Mouse (Mus musculus) liver, embryonic 16.5 days (tissue): ENCODE data around the gene Olfr1360. TPM values are rescaled to one million over a fixed set of nuclear protein-coding genes. Genes with fewer than 3 reads are reported as not detected.
"Not testable (repeated sequence)": the region's sequence is repeated elsewhere in the genome, so short reads cannot be mapped to it uniquely, and the experiment has no call there.

Experiments used
- ATAC-seq: fragments of 200-750 bp; cut with Nextera tagmentation; 2 replicates; pipeline ENCODE4 v1.8.0; 2017; ENCODE audit warnings: low read depth, mild to moderate bottlenecking, moderate number of reproducible peaks, moderate library complexity
- H3K27ac ChIP-seq: fragments of 300-500 bp; sonication (generic); 2 replicates; pipeline ENCODE4 v1.5.1; 2014; ENCODE audit warnings: mild to moderate bottlenecking, low read length
- H3K27me3 ChIP-seq: fragments of 300-500 bp; sonication (generic); 2 replicates; pipeline ENCODE4 v1.6.1; 2014; ENCODE audit warnings: low read depth, low read length, mixed read lengths; ENCODE audit not compliant: control insufficient read depth, insufficient read depth
- H3K36me3 ChIP-seq: fragments of 300-500 bp; sonication (generic); 2 replicates; pipeline ENCODE4 v1.6.1; 2014; ENCODE audit warnings: mild to moderate bottlenecking; ENCODE audit not compliant: control insufficient read depth, insufficient read depth
- H3K4me1 ChIP-seq: fragments of 300-500 bp; sonication (generic); 2 replicates; pipeline ENCODE4 v1.6.1; 2014; ENCODE audit warnings: low read depth, low read length, mixed read lengths; ENCODE audit not compliant: control insufficient read depth
- H3K4me2 ChIP-seq: fragments of 300-500 bp; sonication (generic); 2 replicates; pipeline ENCODE4 v1.6.1; 2014; ENCODE audit warnings: low read depth, low read length, mixed read lengths
- H3K4me3 ChIP-seq: fragments of 300-500 bp; sonication (generic); 2 replicates; pipeline ENCODE4 v1.5.1; 2014; ENCODE audit warnings: low read depth, mild to moderate bottlenecking, low read length
- H3K9ac ChIP-seq: fragments of 300-500 bp; sonication (generic); 2 replicates; pipeline ENCODE4 v1.6.1; 2014; ENCODE audit warnings: low read depth, low read length
- H3K9me3 ChIP-seq: fragments of 300-500 bp; sonication (generic); replicated peaks from 2 replicates; pipeline ENCODE4 v1.6.1; 2016; ENCODE audit warnings: low read length; ENCODE audit not compliant: control insufficient read depth
- WGBS: fragments of 180-500 bp; shearing (Covaris S2); extraction: QIAGEN DNeasy Blood & Tissue Kit; methylation state at CpG from one replicate; pipeline ENCODE4 v1.1.7; 2014; ENCODE audit not compliant: insufficient replicate concordance; 5-methylcytosine and 5-hydroxymethylcytosine counted together
- polyA plus RNA-seq: library from polyadenylated mRNA; unstranded; fragments of >200 nt; fragmentation: Nextera tagmentation; extraction: Ambion mirVana; gene quantifications from 2 replicates; pipeline ENCODE4 v1.2.1, GENCODE M21; 2015

Olfr1360 gene
- polyA plus RNA-seq, 1 experiment from 2014 or later, result not detected

GRCm38 (mm10) chr13:21716540-21717391 is 39.6 kb upstream of the Olfr1360 start:
- Histone ChIP-seq H3K4me3 (peak overlapping the region; percentile 55), H3K4me2 (peak overlapping the region; percentile 82), H3K4me1 (peaks cover 30% of the 10 kb centered on the region), H3K27ac (peak overlapping the region; percentile 97), H3K9ac (peak overlapping the region; percentile 79)
- H3K36me3 ChIP-seq, H3K9me3 ChIP-seq, H3K27me3 ChIP-seq: not testable (repeated sequence)
- WGBS, result 1% methylated on average over 9 of the region's 38 CpGs
- peak; percentile 5; the same call in 1 of the 2 replicates for ATAC-seq

GRCm38 (mm10) chr13:21715864-21716539 is 38.8 kb upstream of the Olfr1360 start, which contains the start of the genes Hist1h2bl and Hist1h2ai:
Gene Hist1h2bl, minus strand, starts transcription at chr13:21716143.
Gene Hist1h2ai, plus strand, starts transcription at chr13:21716422.
- under 1% methylated on average over 28 of the region's 50 CpGs for WGBS
- peak; percentile 82 for ATAC-seq
- H3K4me1 ChIP-seq, result peaks cover 37% of the 10 kb centered on the region
- not testable (repeated sequence) for H3K9me3 ChIP-seq, H3K27me3 ChIP-seq, H3K36me3 ChIP-seq
- peak within 1 kb of the TSS; percentile 97 for H3K27ac ChIP-seq
- H3K9ac ChIP-seq, result peak within 1 kb of the TSS; percentile 83
- H3K4me3 ChIP-seq, result peak within 1 kb of the TSS; percentile 55
- peak within 1 kb of the TSS; percentile 82 for H3K4me2 ChIP-seq

DNA sequence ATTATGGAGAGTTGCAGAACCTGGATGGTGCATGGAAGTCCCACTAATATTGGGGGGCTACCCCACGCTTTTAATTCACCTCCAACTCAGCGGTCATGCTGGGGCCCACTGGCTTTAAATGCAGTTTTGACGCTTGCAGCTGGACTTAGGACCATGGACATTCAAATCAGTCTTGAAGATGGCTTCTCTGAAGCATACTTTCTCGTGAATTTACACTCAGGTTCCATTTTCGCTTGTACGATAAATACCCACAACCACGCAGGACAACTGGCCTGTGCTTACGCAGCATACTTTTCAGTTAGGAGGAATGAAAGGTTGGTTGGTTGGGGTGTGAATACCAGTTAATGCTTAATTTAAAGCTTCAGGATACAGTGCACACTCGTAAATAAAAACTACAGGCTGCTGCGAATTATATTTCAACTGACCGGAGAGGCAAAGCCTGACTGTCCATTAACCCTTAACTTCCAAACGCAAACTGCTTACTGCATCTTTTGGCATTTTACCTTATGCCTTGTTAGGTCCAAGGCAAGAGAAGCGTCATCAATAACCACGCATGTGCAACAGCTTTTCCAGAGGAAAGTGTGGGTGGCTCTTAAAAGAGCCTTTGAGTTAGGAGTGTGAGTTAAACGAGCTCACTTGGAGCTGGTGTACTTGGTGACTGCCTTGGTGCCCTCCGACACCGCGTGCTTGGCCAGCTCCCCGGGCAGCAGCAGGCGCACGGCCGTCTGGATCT is 38.1 kb upstream of the Olfr1360 start:
- Histone ChIP-seq H3K4me3 (peak overlapping the region; percentile 55), H3K36me3 (no peaks in the 10 kb centered on the region), H3K4me1 (peaks cover 32% of the 10 kb centered on the region), H3K27me3 (no peaks in the 10 kb centered on the region), H3K27ac (peak overlapping the region; percentile 97), H3K9ac (peak overlapping the region; percentile 83), H3K4me2 (peak overlapping the region; percentile 76), H3K9me3 (no peaks in the 10 kb centered on the region)
- no peak; the same call in 1 of the 2 replicates for ATAC-seq
- under 1% methylated on average over 22 of the region's 22 CpGs for WGBS

DNA sequence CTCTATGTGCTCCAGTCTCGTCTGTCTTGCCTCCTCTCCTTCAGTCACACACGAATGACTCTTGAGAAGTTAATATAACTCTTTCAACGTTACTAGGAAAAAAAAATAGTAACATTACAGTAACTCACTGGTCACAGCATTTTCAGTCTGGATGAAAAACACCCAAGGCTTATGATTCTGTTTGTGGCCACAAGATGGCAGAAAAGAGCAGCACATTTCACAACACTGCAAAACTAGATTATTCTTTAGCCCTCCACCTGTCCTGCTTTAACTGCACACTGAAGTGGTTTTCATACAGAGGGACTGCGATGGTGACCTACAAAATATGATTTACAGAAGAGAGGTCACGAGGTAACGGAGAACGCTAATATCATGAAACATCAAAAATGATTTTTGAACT is 37.5 kb upstream of the Olfr1360 start:
- Histone ChIP-seq H3K27me3 (no peaks in the 10 kb centered on the region), H3K4me1 (peaks cover 27% of the 10 kb centered on the region), H3K36me3 (no peaks in the 10 kb centered on the region), H3K27ac (peak overlapping the region; percentile 97), H3K9me3 (no peaks in the 10 kb centered on the region), H3K4me3 (peak overlapping the region; percentile 55), H3K9ac (peak overlapping the region; percentile 83), H3K4me2 (peak overlapping the region; percentile 76)
- no peak for ATAC-seq
- WGBS, result under 1% methylated on average over 7 of the region's 7 CpGs

DNA sequence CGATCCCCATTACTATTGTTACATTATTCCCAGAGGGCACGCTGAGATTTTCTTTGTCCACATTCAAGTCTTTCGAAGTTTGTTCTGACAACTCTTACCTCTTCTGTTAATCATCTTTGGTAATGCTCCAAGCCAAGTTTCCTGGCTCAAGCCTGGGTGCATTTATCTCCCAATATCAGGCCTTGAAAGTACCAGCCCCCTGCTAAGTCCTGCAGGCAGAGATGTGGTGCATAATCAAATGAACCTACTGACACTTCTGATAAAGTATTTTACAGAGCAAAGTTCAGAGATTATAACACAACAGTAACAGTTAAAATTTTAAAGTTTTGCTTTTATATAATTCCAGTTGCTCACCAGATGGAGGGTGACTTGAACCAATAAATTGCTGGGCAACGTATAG is 34.5 kb upstream of the Olfr1360 start:
- Histone ChIP-seq H3K4me3 (peak overlapping the region; percentile 66), H3K4me2 (peak overlapping the region; percentile 90), H3K27ac (no peak overlapping the region), H3K36me3 (no peaks in the 10 kb centered on the region), H3K9ac (peak overlapping the region; percentile 69), H3K27me3 (no peaks in the 10 kb centered on the region), H3K4me1 (peaks cover 19% of the 10 kb centered on the region), H3K9me3 (no peaks in the 10 kb centered on the region)
- WGBS, result 26% methylated on average over 4 of the region's 4 CpGs
- ATAC-seq, result no peak

DNA sequence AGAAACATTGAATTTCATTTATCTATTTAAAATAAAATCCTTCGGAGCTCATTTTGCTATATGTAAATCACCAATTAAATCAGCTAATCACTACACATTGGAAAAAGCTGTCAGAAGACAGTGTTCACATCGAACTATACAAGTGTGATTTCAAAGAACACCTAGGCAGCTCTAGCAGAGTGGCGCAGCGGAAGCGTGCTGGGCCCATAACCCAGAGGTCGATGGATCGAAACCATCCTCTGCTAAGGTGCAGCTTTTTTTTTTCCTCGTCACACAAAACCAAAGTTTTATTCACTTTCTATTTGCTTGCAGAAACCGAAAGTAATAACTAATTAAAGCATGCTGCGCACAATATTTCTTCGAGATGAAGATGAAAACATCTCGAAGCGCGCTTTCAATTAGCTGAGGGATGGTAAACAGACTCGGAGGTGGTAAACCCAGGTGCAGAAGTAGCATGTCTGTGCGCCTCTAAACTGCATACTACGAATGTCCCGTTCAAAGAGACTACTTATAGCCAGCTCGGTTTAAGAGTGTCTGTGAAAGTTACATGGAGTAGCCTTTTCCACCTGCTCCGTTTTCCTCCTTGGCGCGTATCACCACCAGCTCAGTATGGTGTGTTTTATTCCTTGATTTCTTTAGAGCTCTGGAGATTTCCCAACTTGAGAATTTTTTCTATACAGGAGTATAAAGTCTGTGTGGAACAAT is 33.8 kb upstream of the Olfr1360 start:
- Histone ChIP-seq H3K27me3 (no peaks in the 10 kb centered on the region), H3K4me1 (peaks cover 19% of the 10 kb centered on the region), H3K9ac (peak overlapping the region; percentile 69), H3K36me3 (no peaks in the 10 kb centered on the region), H3K4me3 (peak overlapping the region; percentile 66), H3K4me2 (peak overlapping the region; percentile 90), H3K27ac (peak overlapping the region; percentile 15), H3K9me3 (no peaks in the 10 kb centered on the region)
- peak; percentile 68 for ATAC-seq
- WGBS, result 3% methylated on average over 22 of the region's 22 CpGs

DNA sequence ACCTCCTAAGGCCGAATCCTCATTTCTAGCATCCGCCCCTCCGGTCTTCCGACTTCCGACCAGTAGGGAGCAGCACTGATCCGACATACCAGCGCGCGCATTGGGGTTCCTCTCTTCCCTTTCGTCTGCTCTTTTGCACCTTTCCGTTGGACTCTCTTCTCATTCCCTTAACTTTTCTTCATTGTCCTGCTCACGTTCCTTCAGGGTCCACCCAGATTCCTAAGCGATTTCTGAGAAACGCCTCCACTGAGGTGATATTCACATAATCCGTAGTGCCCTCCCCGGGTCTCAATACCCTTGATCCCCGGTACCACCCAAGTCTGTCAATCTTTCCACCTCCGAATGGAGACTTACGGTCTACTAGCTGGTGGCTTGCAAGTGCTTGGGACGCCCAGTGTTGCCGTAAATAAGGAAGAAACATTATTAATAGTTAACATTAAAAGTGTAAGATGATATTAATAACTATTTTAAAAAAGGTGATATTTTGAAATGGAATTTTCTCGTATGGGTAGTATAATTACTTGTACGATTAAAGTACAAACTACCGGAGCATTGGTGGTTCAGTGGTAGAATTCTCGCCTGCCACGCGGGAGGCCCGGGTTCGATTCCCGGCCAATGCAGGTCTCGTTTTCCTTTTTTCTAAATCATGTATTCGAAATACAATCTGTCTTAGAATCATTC is 33.0 kb upstream of the Olfr1360 start:
- peaks cover 14% of the 10 kb centered on the region for H3K4me1 ChIP-seq
- no peaks in the 10 kb centered on the region for H3K36me3 ChIP-seq
- peak; percentile 73 for ATAC-seq
- H3K4me2 ChIP-seq, result peak overlapping the region; percentile 63
- peak overlapping the region; percentile 83 for H3K4me3 ChIP-seq
- peak overlapping the region; percentile 77 for H3K9ac ChIP-seq
- under 1% methylated on average over 32 of the region's 32 CpGs for WGBS
- no peaks in the 10 kb centered on the region for H3K9me3 ChIP-seq
- peak overlapping the region; percentile 86 for H3K27ac ChIP-seq
- H3K27me3 ChIP-seq, result no peaks in the 10 kb centered on the region

- H3K36me3 ChIP-seq, result no peaks in the 10 kb centered on the region
- WGBS, result 53% methylated on average over 4 of the region's 4 CpGs
- no peak for ATAC-seq
- H3K9me3 ChIP-seq, result no peaks in the 10 kb centered on the region
- no peak overlapping the region for H3K27ac ChIP-seq
- H3K27me3 ChIP-seq, result no peaks in the 10 kb centered on the region
- no peak overlapping the region for H3K4me3 ChIP-seq
- no peak overlapping the region for H3K4me2 ChIP-seq
- H3K4me1 ChIP-seq, result peaks cover 7% of the 10 kb centered on the region
- H3K9ac ChIP-seq, result no peak overlapping the region
Observed at GRCm38 (mm10) chr13:21706669-21707068, 29.5 kb upstream of the Olfr1360 start.
